Mouse (Mus musculus): ENCODE measurements around the gene Slc45a1. TPM values are rescaled to one million over a fixed set of nuclear protein-coding genes. Genes with fewer than 3 reads are reported as not detected.

Slc45a1 gene
- polyA plus RNA-seq, 1 experiment from 2014 or later = 1.2 TPM

DNA sequence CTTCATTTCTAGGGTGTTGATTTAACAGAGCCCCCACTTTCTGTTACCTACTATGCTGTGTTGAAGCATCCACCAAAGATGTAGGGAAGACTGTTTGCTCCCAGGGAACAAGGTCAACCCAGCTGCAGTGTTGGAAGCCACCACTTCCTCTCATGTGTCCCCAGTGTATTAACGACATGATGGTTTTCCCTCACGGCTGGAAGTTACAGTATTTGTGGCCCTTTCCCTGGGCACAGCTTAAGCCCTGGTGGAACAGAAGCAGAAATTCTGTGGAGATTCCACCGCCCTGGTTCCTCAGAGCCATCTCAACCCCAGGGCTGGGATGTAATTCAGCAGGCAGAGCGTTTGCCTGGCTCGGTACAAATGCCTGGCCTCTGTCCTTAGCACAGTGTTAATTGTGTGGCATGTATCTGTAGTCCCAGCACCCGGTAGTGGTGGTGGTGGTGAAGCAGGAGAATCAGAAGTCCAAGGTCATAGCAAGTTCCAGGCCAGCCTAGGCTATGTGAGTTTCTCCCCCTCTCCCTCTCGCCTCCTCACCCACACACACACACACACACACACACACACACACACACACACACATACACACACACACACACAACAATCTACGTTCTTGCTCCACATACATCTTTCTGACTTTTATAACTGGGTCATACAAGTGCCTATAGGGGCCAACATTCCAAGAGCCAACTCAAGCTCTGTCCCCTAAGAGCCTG is 34.0 kb upstream of the Slc45a1 start:
- Histone ChIP-seq H3K27ac (replicated peaks; ENCODE audit: low read depth, low read length) (no peak overlapping the region), H3K4me2 (ENCODE audit: low read depth, low read length) (no peak overlapping the region), H3K36me3 (ENCODE audit: control insufficient read depth, insufficient read depth, low read length) (no peaks in the 10 kb centered on the region), H3K27me3 (replicated peaks; ENCODE audit: control insufficient read depth, insufficient read depth, low read length) (no peaks in the 10 kb centered on the region), H3K4me3 (ENCODE audit: low read depth, low read length) (no peak overlapping the region), H3K9ac (ENCODE audit: low read depth, low read length) (no peak overlapping the region), H3K9me3 (ENCODE audit: control insufficient read depth, low read length) (no peaks in the 10 kb centered on the region), H3K4me1 (ENCODE audit: control insufficient read depth, insufficient read depth, low read length) (0 out of 2 replicates have a peak, but pooled peaks cover 6% of the 10 kb centered on the region)
- ATAC-seq (ENCODE audit: low read depth) = no peak
- no peak for DNase-seq (ENCODE audit: low spot score)
- WGBS = 45% methylated on average over 7 of the region's 8 CpGs

DNA sequence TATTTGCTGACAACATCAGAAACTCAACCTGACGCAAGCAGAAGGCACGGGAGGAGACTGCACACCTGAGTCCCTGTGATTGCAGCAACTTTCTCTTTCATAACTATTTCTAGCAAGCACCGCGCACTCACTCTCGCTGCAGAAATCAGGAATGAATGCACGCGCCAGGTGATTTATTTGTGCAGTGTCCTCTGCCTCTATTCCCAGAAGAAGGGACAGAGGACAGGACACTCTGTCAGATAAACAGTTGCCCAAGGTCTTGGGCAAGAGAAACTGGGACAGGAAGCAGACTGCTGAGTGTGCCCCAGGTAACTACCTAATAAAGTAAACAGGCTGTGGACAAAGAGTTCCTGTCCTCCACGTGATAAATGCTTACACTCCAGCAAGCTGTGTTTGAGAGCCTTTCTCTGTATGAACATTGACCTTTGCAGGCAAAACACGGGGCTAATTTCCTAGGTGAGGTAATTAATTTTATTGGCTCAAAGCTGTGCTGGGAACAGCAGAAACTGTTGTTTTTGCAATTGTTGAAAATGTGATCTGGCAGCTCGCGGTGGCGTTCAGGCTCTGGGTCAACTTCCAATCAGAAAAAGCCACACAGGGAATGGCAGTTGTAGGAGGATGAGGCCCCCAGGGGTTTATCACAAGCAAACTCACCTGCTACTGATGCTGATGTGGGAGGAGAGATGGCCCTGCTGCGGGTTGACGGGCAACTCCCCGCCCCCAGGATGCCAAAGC is 33.2 kb upstream of the Slc45a1 start:
- H3K27me3 ChIP-seq (replicated peaks; ENCODE audit: control insufficient read depth, insufficient read depth, low read length) = no peaks in the 10 kb centered on the region
- H3K9ac ChIP-seq (ENCODE audit: low read depth, low read length) = no peak overlapping the region
- H3K9me3 ChIP-seq (ENCODE audit: control insufficient read depth, low read length) = no peaks in the 10 kb centered on the region
- 0 out of 2 replicates have a peak, but pooled peaks cover 6% of the 10 kb centered on the region for H3K4me1 ChIP-seq (ENCODE audit: control insufficient read depth, insufficient read depth, low read length)
- H3K36me3 ChIP-seq (ENCODE audit: control insufficient read depth, insufficient read depth, low read length) = no peaks in the 10 kb centered on the region
- DNase-seq (ENCODE audit: low spot score) = no peak
- H3K27ac ChIP-seq (replicated peaks; ENCODE audit: low read depth, low read length) = no peak overlapping the region
- H3K4me3 ChIP-seq (ENCODE audit: low read depth, low read length) = no peak overlapping the region
- H3K4me2 ChIP-seq (ENCODE audit: low read depth, low read length) = no peak overlapping the region
- ATAC-seq (ENCODE audit: low read depth) = no peak
- 44% methylated on average over 15 of the region's 15 CpGs for WGBS

DNA sequence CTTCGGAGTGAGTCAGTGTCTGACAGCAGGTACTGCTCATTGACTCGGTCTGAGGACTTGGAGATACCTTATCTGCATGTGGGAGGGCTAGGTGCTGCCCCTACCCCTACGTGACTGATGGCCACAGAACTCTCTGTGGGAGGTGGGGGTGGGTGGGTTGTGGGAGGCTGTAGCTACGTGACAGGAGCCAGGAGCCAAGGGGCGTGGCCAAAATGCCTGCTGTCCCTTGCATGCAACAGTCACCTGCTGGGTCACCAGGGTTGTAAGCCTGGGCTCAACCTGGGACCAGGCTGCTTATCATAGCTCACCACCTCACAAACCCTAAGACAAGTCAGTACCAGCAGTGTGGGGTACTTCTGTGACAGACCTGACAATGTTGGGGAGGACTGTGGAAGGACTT is 28.4 kb upstream of the Slc45a1 start:
- Histone ChIP-seq H3K4me1 (ENCODE audit: control insufficient read depth, insufficient read depth, low read length) (0 out of 2 replicates have a peak, but pooled peaks cover 3% of the 10 kb centered on the region), H3K4me3 (ENCODE audit: low read depth, low read length) (no peak overlapping the region), H3K9me3 (ENCODE audit: control insufficient read depth, low read length) (no peaks in the 10 kb centered on the region), H3K27me3 (replicated peaks; ENCODE audit: control insufficient read depth, insufficient read depth, low read length) (no peaks in the 10 kb centered on the region), H3K36me3 (ENCODE audit: control insufficient read depth, insufficient read depth, low read length) (no peaks in the 10 kb centered on the region), H3K4me2 (ENCODE audit: low read depth, low read length) (no peak overlapping the region), H3K27ac (replicated peaks; ENCODE audit: low read depth, low read length) (no peak overlapping the region), H3K9ac (ENCODE audit: low read depth, low read length) (no peak overlapping the region)
- ATAC-seq (ENCODE audit: low read depth) (no peak), DNase-seq (ENCODE audit: low spot score) (no peak)
- WGBS = 63% methylated on average over 5 of the region's 5 CpGs

DNA sequence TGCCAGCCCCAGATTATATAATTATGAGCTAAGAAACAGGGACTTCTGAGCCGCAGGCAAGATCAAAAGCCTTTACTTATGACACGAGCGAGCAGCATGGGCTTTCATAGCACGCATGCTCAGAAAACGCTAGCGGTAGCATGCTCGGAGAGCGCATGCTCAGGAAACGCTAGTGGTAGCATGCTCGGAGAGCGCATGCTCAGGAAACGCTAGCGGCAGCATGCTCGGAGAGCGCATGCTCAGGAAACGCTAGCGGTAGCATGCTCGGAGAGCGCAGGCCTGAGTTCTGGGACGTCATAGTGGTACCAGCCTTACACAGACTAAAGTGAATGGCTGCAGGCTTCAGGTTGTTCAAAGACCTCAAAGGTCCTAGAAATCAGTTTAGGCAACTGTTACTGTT is 26.8 kb upstream of the Slc45a1 start:
- 95% methylated on average over 20 of the region's 20 CpGs for WGBS
- Histone ChIP-seq H3K27me3 (replicated peaks; ENCODE audit: control insufficient read depth, insufficient read depth, low read length) (no peaks in the 10 kb centered on the region), H3K9ac (ENCODE audit: low read depth, low read length) (no peak overlapping the region), H3K36me3 (ENCODE audit: control insufficient read depth, insufficient read depth, low read length) (no peaks in the 10 kb centered on the region), H3K4me2 (ENCODE audit: low read depth, low read length) (no peak overlapping the region), H3K27ac (replicated peaks; ENCODE audit: low read depth, low read length) (no peak overlapping the region), H3K4me1 (ENCODE audit: control insufficient read depth, insufficient read depth, low read length) (no peaks in the 10 kb centered on the region), H3K9me3 (ENCODE audit: control insufficient read depth, low read length) (no peaks in the 10 kb centered on the region), H3K4me3 (ENCODE audit: low read depth, low read length) (no peak overlapping the region)
- no peak for DNase-seq (ENCODE audit: low spot score)
- no peak for ATAC-seq (ENCODE audit: low read depth)

DNA sequence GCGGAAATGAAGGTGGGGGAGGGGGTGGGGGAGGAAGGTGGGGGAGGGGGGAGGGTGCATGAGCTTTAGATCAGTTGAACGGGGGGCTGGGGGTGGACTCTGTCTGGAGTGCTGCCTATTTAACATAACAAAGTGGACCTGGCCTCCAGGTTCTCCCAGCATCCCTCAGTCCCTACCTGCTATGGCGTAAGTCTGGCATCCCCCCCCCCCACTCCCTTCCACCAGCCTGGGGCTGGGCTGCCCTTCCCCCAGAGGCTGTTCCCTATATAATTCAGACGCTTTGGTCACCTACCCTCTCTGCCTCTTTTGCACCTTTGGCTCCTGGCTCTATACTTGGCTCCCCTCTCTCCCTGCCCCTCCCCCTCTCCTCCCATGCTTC is 25.9 kb upstream of the Slc45a1 start:
- H3K9me3 ChIP-seq (ENCODE audit: control insufficient read depth, low read length) = no peaks in the 10 kb centered on the region
- H3K27ac ChIP-seq (replicated peaks; ENCODE audit: low read depth, low read length) = no peak overlapping the region
- H3K4me1 ChIP-seq (ENCODE audit: control insufficient read depth, insufficient read depth, low read length) = no peaks in the 10 kb centered on the region
- no peak for DNase-seq (ENCODE audit: low spot score)
- H3K9ac ChIP-seq (ENCODE audit: low read depth, low read length) = no peak overlapping the region
- no peaks in the 10 kb centered on the region for H3K27me3 ChIP-seq (replicated peaks; ENCODE audit: control insufficient read depth, insufficient read depth, low read length)
- no peak overlapping the region for H3K4me2 ChIP-seq (ENCODE audit: low read depth, low read length)
- 20% methylated on average over 2 of the region's 4 CpGs for WGBS
- no peaks in the 10 kb centered on the region for H3K36me3 ChIP-seq (ENCODE audit: control insufficient read depth, insufficient read depth, low read length)
- ATAC-seq (ENCODE audit: low read depth) = no peak
- H3K4me3 ChIP-seq (ENCODE audit: low read depth, low read length) = no peak overlapping the region

DNA sequence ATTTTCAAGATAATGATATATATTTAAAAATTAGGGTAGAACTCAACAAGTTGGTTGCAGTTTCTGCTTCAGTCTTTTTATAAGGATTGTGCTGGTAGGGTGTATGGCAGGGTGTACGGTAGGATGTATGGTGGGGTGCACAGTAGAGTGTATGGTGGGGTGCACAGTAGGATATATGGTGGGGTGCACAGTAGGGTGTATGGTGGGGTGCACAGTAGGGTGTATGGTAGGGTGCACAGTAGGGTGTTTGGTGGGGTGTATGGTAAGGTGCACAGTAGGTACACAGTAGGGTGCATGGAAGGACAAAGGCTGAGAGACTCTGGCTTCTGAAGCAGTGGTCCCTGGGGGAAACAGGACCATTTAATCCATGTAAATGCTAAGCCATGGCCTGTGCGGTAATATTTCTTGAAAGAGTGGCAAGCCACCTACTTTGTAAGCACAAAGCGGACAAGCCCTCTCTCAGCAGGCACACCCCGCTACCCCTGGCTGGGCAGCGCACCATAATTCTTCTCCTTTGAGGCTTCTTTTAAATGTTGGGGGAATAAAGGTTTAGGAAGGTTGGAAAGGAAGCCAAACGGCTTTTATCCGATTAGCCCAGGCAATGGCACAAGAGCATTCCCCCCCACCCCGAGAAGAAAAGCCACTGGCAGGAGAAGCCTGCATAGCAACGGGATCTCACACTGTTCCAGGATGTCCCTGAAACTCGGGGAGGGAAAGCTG is 25.3 kb upstream of the Slc45a1 start:
- 34% methylated on average over 10 of the region's 10 CpGs for WGBS
- Histone ChIP-seq H3K9me3 (ENCODE audit: control insufficient read depth, low read length) (no peaks in the 10 kb centered on the region), H3K4me2 (ENCODE audit: low read depth, low read length) (no peak overlapping the region), H3K9ac (ENCODE audit: low read depth, low read length) (no peak overlapping the region), H3K27me3 (replicated peaks; ENCODE audit: control insufficient read depth, insufficient read depth, low read length) (no peaks in the 10 kb centered on the region), H3K4me3 (ENCODE audit: low read depth, low read length) (no peak overlapping the region), H3K27ac (replicated peaks; ENCODE audit: low read depth, low read length) (no peak overlapping the region), H3K4me1 (ENCODE audit: control insufficient read depth, insufficient read depth, low read length) (no peaks in the 10 kb centered on the region), H3K36me3 (ENCODE audit: control insufficient read depth, insufficient read depth, low read length) (no peaks in the 10 kb centered on the region)
- no peak for ATAC-seq (ENCODE audit: low read depth)
- no peak for DNase-seq (ENCODE audit: low spot score)

DNA sequence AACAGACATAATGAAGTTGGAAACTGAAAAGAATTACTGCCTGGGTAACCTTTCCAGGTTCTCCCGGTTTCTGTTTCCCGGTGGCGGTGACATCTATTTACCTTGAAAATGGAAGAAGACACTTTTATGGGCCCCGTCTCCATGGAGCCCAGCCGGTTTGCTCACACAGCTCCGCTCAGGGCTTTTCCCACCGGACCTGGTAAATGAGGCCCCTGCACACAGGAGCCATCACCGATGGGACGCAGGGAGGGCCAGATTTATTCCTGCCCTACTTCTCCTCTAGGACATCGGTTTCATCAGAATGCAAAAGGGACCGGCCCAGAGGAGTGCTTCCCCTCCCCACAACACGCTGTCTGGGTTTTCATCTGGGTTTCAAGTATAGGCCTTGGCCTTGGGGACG is 24.1 kb upstream of the Slc45a1 start:
- 89% methylated on average over 13 of the region's 13 CpGs for WGBS
- DNase-seq (ENCODE audit: low spot score) (no peak), ATAC-seq (ENCODE audit: low read depth) (no peak)

DNA sequence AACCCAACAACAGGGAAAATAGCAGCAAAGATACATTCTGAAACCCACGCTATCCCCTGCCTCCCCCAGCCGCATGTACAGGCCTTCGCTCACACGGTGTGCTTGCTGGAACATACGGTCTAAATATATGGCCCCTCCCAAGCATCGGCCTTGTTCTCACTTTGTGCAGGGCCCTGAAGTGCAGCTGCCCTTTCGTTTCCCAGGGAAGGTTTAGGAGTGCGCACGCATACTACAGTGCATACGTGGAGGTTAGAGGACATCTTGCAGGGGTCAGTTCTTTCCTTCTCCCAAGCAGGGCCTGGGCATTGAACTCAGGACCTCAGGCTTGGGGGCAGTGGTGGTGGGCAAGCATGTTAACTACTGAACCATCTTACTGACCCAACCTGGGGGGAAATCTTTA is 23.3 kb upstream of the Slc45a1 start:
- no peak for DNase-seq (ENCODE audit: low spot score)

More for the DNA sequence above, 24.1 kb upstream of the Slc45a1 start:
- Histone ChIP-seq H3K4me2 (ENCODE audit: low read depth, low read length) (no peak overlapping the region), H3K9me3 (ENCODE audit: control insufficient read depth, low read length) (no peaks in the 10 kb centered on the region), H3K4me3 (ENCODE audit: low read depth, low read length) (no peak overlapping the region), H3K9ac (ENCODE audit: low read depth, low read length) (no peak overlapping the region), H3K4me1 (ENCODE audit: control insufficient read depth, insufficient read depth, low read length) (no peaks in the 10 kb centered on the region), H3K27me3 (replicated peaks; ENCODE audit: control insufficient read depth, insufficient read depth, low read length) (no peaks in the 10 kb centered on the region), H3K36me3 (ENCODE audit: control insufficient read depth, insufficient read depth, low read length) (no peaks in the 10 kb centered on the region), H3K27ac (replicated peaks; ENCODE audit: low read depth, low read length) (no peak overlapping the region)

More for the DNA sequence above, 23.3 kb upstream of the Slc45a1 start:
- Histone ChIP-seq H3K9me3 (ENCODE audit: control insufficient read depth, low read length) (no peaks in the 10 kb centered on the region), H3K27ac (replicated peaks; ENCODE audit: low read depth, low read length) (no peak overlapping the region), H3K27me3 (replicated peaks; ENCODE audit: control insufficient read depth, insufficient read depth, low read length) (no peaks in the 10 kb centered on the region), H3K9ac (ENCODE audit: low read depth, low read length) (no peak overlapping the region), H3K4me1 (ENCODE audit: control insufficient read depth, insufficient read depth, low read length) (no peaks in the 10 kb centered on the region), H3K4me3 (ENCODE audit: low read depth, low read length) (no peak overlapping the region), H3K4me2 (ENCODE audit: low read depth, low read length) (no peak overlapping the region), H3K36me3 (ENCODE audit: control insufficient read depth, insufficient read depth, low read length) (no peaks in the 10 kb centered on the region)
- 91% methylated on average over 10 of the region's 10 CpGs for WGBS
- ATAC-seq (ENCODE audit: low read depth) = no peak

All from embryonic facial prominence, embryonic 14.5 days (tissue).